Mouse (Mus musculus): ENCODE results near the gene Prkg1. TPM values are rescaled to one million over a fixed set of nuclear protein-coding genes. Genes with fewer than 3 reads are reported as not detected.

Gene Prkg1
- polyA plus RNA-seq, 1 experiment from 2014 or later, result 10.0 TPM

- no peak for ATAC-seq (ENCODE audit: insufficient read depth, low FRiP score, low read depth)
- no peaks in the 10 kb centered on the region for H3K36me3 ChIP-seq
- no peaks in the 10 kb centered on the region for H3K9me3 ChIP-seq
- no peak overlapping the region for H3K4me2 ChIP-seq
- no peak overlapping the region for H3K4me3 ChIP-seq (replicated peaks)
- H3K9ac ChIP-seq, result no peak overlapping the region
- no peaks in the 10 kb centered on the region for H3K27me3 ChIP-seq (replicated peaks)
- no peaks in the 10 kb centered on the region for H3K4me1 ChIP-seq
- no peak overlapping the region for H3K27ac ChIP-seq
- WGBS, result 60% methylated on average over 1 of the region's 1 CpGs
Measured at GRCm38 (mm10) chr19:31594011-31594410, 170.8 kb downstream of the Prkg1 start.

- no peaks in the 10 kb centered on the region for H3K36me3 ChIP-seq
- 83% methylated on average over 5 of the region's 5 CpGs for WGBS
- ATAC-seq (ENCODE audit: insufficient read depth, low FRiP score, low read depth), result no peak
- no peaks in the 10 kb centered on the region for H3K27me3 ChIP-seq (replicated peaks)
- no peak overlapping the region for H3K4me2 ChIP-seq
- no peak overlapping the region for H3K27ac ChIP-seq
- no peak overlapping the region for H3K9ac ChIP-seq
- H3K4me1 ChIP-seq, result no peaks in the 10 kb centered on the region
- H3K9me3 ChIP-seq, result no peaks in the 10 kb centered on the region
- no peak overlapping the region for H3K4me3 ChIP-seq (replicated peaks)
Measured at GRCm38 (mm10) chr19:31590701-31591100, 174.1 kb downstream of the Prkg1 start.

GRCm38 (mm10) chr19:31577092-31577491 lies 187.7 kb downstream of the Prkg1 start:
- 80% methylated on average over 4 of the region's 4 CpGs for WGBS
- no peak overlapping the region for H3K27ac ChIP-seq
- H3K9ac ChIP-seq, result no peak overlapping the region
- no peak overlapping the region for H3K4me3 ChIP-seq (replicated peaks)
- no peaks in the 10 kb centered on the region for H3K27me3 ChIP-seq (replicated peaks)
- H3K36me3 ChIP-seq, result no peaks in the 10 kb centered on the region
- no peak overlapping the region for H3K4me2 ChIP-seq
- no peaks in the 10 kb centered on the region for H3K4me1 ChIP-seq
- no peak for ATAC-seq (ENCODE audit: insufficient read depth, low FRiP score, low read depth)
- H3K9me3 ChIP-seq, result no peaks in the 10 kb centered on the region

- Histone ChIP-seq H3K4me3 (replicated peaks) (no peak overlapping the region), H3K9ac (no peak overlapping the region), H3K9me3 (no peaks in the 10 kb centered on the region), H3K4me1 (no peaks in the 10 kb centered on the region), H3K36me3 (no peaks in the 10 kb centered on the region), H3K4me2 (no peak overlapping the region), H3K27me3 (replicated peaks) (no peaks in the 10 kb centered on the region), H3K27ac (no peak overlapping the region)
- WGBS, result 88% methylated on average over 4 of the region's 4 CpGs
- no peak for ATAC-seq (ENCODE audit: insufficient read depth, low FRiP score, low read depth)
Measured at GRCm38 (mm10) chr19:31564329-31564728, 200.5 kb downstream of the Prkg1 start.

GRCm38 (mm10) chr19:31546063-31546462 lies 218.8 kb downstream of the Prkg1 start:
- 34% methylated on average over 5 of the region's 5 CpGs for WGBS
- Histone ChIP-seq H3K9ac (no peak overlapping the region), H3K4me1 (no peaks in the 10 kb centered on the region), H3K27ac (no peak overlapping the region), H3K4me2 (no peak overlapping the region), H3K36me3 (no peaks in the 10 kb centered on the region), H3K4me3 (replicated peaks) (no peak overlapping the region), H3K27me3 (replicated peaks) (no peaks in the 10 kb centered on the region), H3K9me3 (no peaks in the 10 kb centered on the region)
- ATAC-seq (ENCODE audit: insufficient read depth, low FRiP score, low read depth), result no peak

- H3K36me3 ChIP-seq, result no peaks in the 10 kb centered on the region
- no peaks in the 10 kb centered on the region for H3K27me3 ChIP-seq (replicated peaks)
- H3K4me1 ChIP-seq, result peaks cover 3% of the 10 kb centered on the region; the same call in 1 of the 2 replicates
- ATAC-seq (ENCODE audit: insufficient read depth, low FRiP score, low read depth), result no peak
- H3K9ac ChIP-seq, result no peak overlapping the region
- H3K4me3 ChIP-seq (replicated peaks), result no peak overlapping the region
- WGBS, result 37% methylated on average over 7 of the region's 7 CpGs
- H3K4me2 ChIP-seq, result peak overlapping the region; percentile 13; the same call in 1 of the 2 replicates
- peak overlapping the region; percentile 54; the same call in 1 of the 2 replicates for H3K27ac ChIP-seq
- no peaks in the 10 kb centered on the region for H3K9me3 ChIP-seq
Measured at GRCm38 (mm10) chr19:31531249-31531740, 233.5 kb downstream of the Prkg1 start.

- no peak overlapping the region for H3K4me3 ChIP-seq (replicated peaks)
- no peaks in the 10 kb centered on the region for H3K9me3 ChIP-seq
- peak overlapping the region; percentile 54; the same call in 1 of the 2 replicates for H3K27ac ChIP-seq
- WGBS, result 33% methylated on average over 5 of the region's 5 CpGs
- no peak; the same call in 1 of the 2 replicates for ATAC-seq (ENCODE audit: insufficient read depth, low FRiP score, low read depth)
- no peaks in the 10 kb centered on the region for H3K36me3 ChIP-seq
- H3K27me3 ChIP-seq (replicated peaks), result no peaks in the 10 kb centered on the region
- H3K4me1 ChIP-seq, result peaks cover 3% of the 10 kb centered on the region; the same call in 1 of the 2 replicates
- no peak overlapping the region for H3K9ac ChIP-seq
- H3K4me2 ChIP-seq, result no peak overlapping the region
Measured at GRCm38 (mm10) chr19:31530616-31531015, 234.2 kb downstream of the Prkg1 start.

GRCm38 (mm10) chr19:31529890-31530289 lies 234.9 kb downstream of the Prkg1 start:
- no peak overlapping the region for H3K4me2 ChIP-seq
- no peaks in the 10 kb centered on the region for H3K27me3 ChIP-seq (replicated peaks)
- ATAC-seq (ENCODE audit: insufficient read depth, low FRiP score, low read depth), result no peak
- no peaks in the 10 kb centered on the region for H3K9me3 ChIP-seq
- peaks cover 3% of the 10 kb centered on the region; the same call in 1 of the 2 replicates for H3K4me1 ChIP-seq
- no peak overlapping the region for H3K4me3 ChIP-seq (replicated peaks)
- 40% methylated on average over 4 of the region's 4 CpGs for WGBS
- H3K27ac ChIP-seq, result no peak overlapping the region
- H3K36me3 ChIP-seq, result no peaks in the 10 kb centered on the region
- no peak overlapping the region for H3K9ac ChIP-seq

- Histone ChIP-seq H3K27ac (no peak overlapping the region), H3K4me2 (no peak overlapping the region), H3K4me3 (replicated peaks) (no peak overlapping the region), H3K27me3 (replicated peaks) (no peaks in the 10 kb centered on the region), H3K36me3 (no peaks in the 10 kb centered on the region), H3K4me1 (no peaks in the 10 kb centered on the region), H3K9me3 (no peaks in the 10 kb centered on the region), H3K9ac (no peak overlapping the region)
- 60% methylated on average over 2 of the region's 2 CpGs for WGBS
- no peak for ATAC-seq (ENCODE audit: insufficient read depth, low FRiP score, low read depth)
Measured at GRCm38 (mm10) chr19:31514490-31514889, 250.3 kb downstream of the Prkg1 start.

- ATAC-seq (ENCODE audit: insufficient read depth, low FRiP score, low read depth), result no peak
- no peak overlapping the region for H3K27ac ChIP-seq
- no peak overlapping the region for H3K9ac ChIP-seq
- no peaks in the 10 kb centered on the region for H3K36me3 ChIP-seq
- H3K4me3 ChIP-seq (replicated peaks), result no peak overlapping the region
- no peaks in the 10 kb centered on the region for H3K4me1 ChIP-seq
- H3K27me3 ChIP-seq (replicated peaks), result no peaks in the 10 kb centered on the region
- WGBS, result 65% methylated on average over 3 of the region's 3 CpGs
- no peak overlapping the region for H3K4me2 ChIP-seq
- H3K9me3 ChIP-seq, result no peaks in the 10 kb centered on the region
Measured at GRCm38 (mm10) chr19:31507831-31508230, 257.0 kb downstream of the Prkg1 start.

GRCm38 (mm10) chr19:31506296-31506695 lies 258.5 kb downstream of the Prkg1 start:
- Histone ChIP-seq H3K9me3 (no peaks in the 10 kb centered on the region), H3K36me3 (no peaks in the 10 kb centered on the region), H3K27ac (no peak overlapping the region), H3K4me2 (no peak overlapping the region), H3K4me3 (replicated peaks) (no peak overlapping the region), H3K4me1 (no peaks in the 10 kb centered on the region), H3K9ac (no peak overlapping the region), H3K27me3 (replicated peaks) (no peaks in the 10 kb centered on the region)
- 83% methylated on average over 2 of the region's 2 CpGs for WGBS
- no peak for ATAC-seq (ENCODE audit: insufficient read depth, low FRiP score, low read depth)

- 88% methylated on average over 2 of the region's 2 CpGs for WGBS
- no peaks in the 10 kb centered on the region for H3K9me3 ChIP-seq
- no peaks in the 10 kb centered on the region for H3K36me3 ChIP-seq
- ATAC-seq (ENCODE audit: insufficient read depth, low FRiP score, low read depth), result no peak
- no peak overlapping the region for H3K9ac ChIP-seq
- H3K4me1 ChIP-seq, result no peaks in the 10 kb centered on the region
- H3K4me2 ChIP-seq, result no peak overlapping the region
- H3K27me3 ChIP-seq (replicated peaks), result no peaks in the 10 kb centered on the region
- no peak overlapping the region for H3K4me3 ChIP-seq (replicated peaks)
- H3K27ac ChIP-seq, result no peak overlapping the region
Measured at GRCm38 (mm10) chr19:31505041-31505440, 259.8 kb downstream of the Prkg1 start.

GRCm38 (mm10) chr19:31497386-31497785 lies 267.4 kb downstream of the Prkg1 start:
- no peaks in the 10 kb centered on the region for H3K9me3 ChIP-seq
- no peak overlapping the region for H3K4me2 ChIP-seq
- H3K36me3 ChIP-seq, result no peaks in the 10 kb centered on the region
- 77% methylated on average over 4 of the region's 4 CpGs for WGBS
- no peaks in the 10 kb centered on the region for H3K27me3 ChIP-seq (replicated peaks)
- H3K4me1 ChIP-seq, result no peaks in the 10 kb centered on the region
- no peak overlapping the region for H3K9ac ChIP-seq
- H3K27ac ChIP-seq, result no peak overlapping the region
- ATAC-seq (ENCODE audit: insufficient read depth, low FRiP score, low read depth), result no peak
- H3K4me3 ChIP-seq (replicated peaks), result no peak overlapping the region
